Mouse (Mus musculus) central nervous system, embryonic 18 days (tissue): ENCODE data around the gene Tshz2. TPM values are rescaled to one million over a fixed set of nuclear protein-coding genes. Genes with fewer than 3 reads are reported as not detected.

ENCODE experiments used
- polyA plus RNA-seq: library from polyadenylated mRNA; depleted of rRNA; stranded (reverse); fragments of >200 nt; gene quantifications from 2 replicates; pipeline ENCODE4 v1.2.3, GENCODE M21; 2012; rRNA removed

The Tshz2 gene
- 25.8 and 25.9 TPM in 2 replicates for polyA plus RNA-seq

GRCm38 (mm10) chr2:169632338-169633151 is at the start of gene Tshz2:
Gene Tshz2, plus strand, starts transcription at chr2:169633013.

DNA sequence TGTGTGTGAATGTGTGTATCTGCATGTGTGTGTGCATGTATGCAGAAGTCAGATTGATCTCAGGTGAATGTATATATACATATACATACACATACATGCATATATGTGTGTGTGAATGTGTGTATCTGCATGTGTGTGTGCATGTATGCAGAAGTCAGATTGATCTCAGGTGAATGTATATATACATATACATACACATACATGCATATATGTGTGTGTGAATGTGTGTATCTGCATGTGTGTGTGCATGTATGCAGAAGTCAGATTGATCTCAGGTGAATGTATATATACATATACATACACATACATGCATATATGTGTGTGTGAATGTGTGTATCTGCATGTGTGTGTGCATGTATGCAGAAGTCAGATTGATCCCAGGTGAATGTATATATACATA is 45.2 kb upstream of the Tshz2 start, which contains the start of gene Gm11011:
Gene Gm11011, minus strand, starts transcription at position 101 of the 400 bp plus-strand sequence.

Other genes starting within 250 kb of the Tshz2 start
- not detected in 2 replicates for gene Gm11011, start 45.3 kb upstream of the Tshz2 start, polyA plus RNA-seq